Mouse (Mus musculus): ENCODE measurements around the gene Myo1a.

GRCm38 (mm10) chr10:127703299-127703698 is 1.7 kb upstream of the Myo1a start:
- no peak for TF ChIP-seq POLR2A (IDR thresholded peaks at IDR 0.05; ENCODE audit: low read depth, low read length)
- TF ChIP-seq CTCF (IDR thresholded peaks at IDR 0.05; ENCODE audit: borderline replicate concordance, insufficient read depth, low read length): no peak

Data from embryonic fibroblast, embryonic 13.5 days (primary cell).